Mouse (Mus musculus) liver, embryonic 18 days (tissue): ENCODE results near the gene Pcdh11x. TPM values are rescaled to one million over a fixed set of nuclear protein-coding genes. Genes with fewer than 3 reads are reported as not detected.

Experiments used
- polyA plus RNA-seq: library from polyadenylated mRNA; depleted of rRNA; stranded (reverse); fragments of >200 nt; gene quantifications from 2 replicates; pipeline ENCODE4 v1.2.3, GENCODE M21; 2012; rRNA removed

Gene Pcdh11x
- 0.02 TPM in 2 replicates for polyA plus RNA-seq

GRCm38 (mm10) chrX:120290011-120290899, at the start of gene Pcdh11x:
TSS of gene Pcdh11x (plus strand) at chrX:120290259.

DNA sequence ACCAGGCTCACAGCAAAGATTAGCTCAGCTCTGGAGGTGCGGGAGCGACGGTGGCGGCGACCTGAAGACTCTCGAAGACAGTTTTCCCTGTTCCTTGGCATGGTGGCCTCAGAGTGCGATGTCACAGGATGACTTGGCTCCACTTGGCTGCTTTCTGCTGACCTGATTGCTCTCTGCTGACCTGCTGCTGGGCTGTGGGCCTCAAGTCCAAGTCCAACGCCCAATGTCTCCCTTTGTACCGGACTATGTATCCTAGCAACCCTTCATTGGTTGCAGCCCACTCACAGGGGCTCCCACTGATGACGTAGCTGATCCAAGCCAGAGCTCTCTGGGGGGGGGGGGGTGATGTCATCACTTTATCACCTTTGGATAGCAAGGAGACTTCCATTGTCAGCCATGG, 22.9 kb downstream of the Pcdh11x start, which contains the start of gene H2afb3:
TSS of gene H2afb3 (minus strand) at position 101 of the 400 bp plus-strand sequence.

Other genes starting within 250 kb of the Pcdh11x start
- gene H2afb3, start 22.8 kb downstream of the Pcdh11x start, polyA plus RNA-seq, result not detected in 2 replicates